Mouse (Mus musculus) testis, adult 2 months (tissue): ENCODE data around the gene Cideb. TPM values are rescaled to one million over a fixed set of nuclear protein-coding genes. Genes with fewer than 3 reads are reported as not detected.

ENCODE experiments used
- H3K27ac ChIP-seq: fragments of 200-500 bp; 2 replicates; pipeline ENCODE4 v1.5.1; 2012; ENCODE audit warnings: low read depth, low read length; ENCODE audit not compliant: control insufficient read depth, insufficient read depth
- H3K27me3 ChIP-seq: fragments of 200-500 bp; 2 replicates; pipeline ENCODE4 v1.6.1; 2012; ENCODE audit warnings: mild to moderate bottlenecking, low read length, moderate library complexity; ENCODE audit not compliant: control insufficient read depth, insufficient read depth
- H3K36me3 ChIP-seq: fragments of 200-500 bp; 2 replicates; pipeline ENCODE4 v1.6.1; 2012; ENCODE audit warnings: mild to moderate bottlenecking, low read length; ENCODE audit not compliant: control insufficient read depth, insufficient read depth
- H3K4me1 ChIP-seq: fragments of 200-500 bp; 2 replicates; pipeline ENCODE4 v1.6.1; 2012; ENCODE audit warnings: low read length; ENCODE audit not compliant: control insufficient read depth, insufficient read depth
- H3K4me3 ChIP-seq: fragments of 200-500 bp; 2 replicates; pipeline ENCODE4 v1.5.1; 2012; ENCODE audit warnings: low read depth, mild to moderate bottlenecking, low read length, moderate library complexity, mixed read lengths; ENCODE audit not compliant: control insufficient read depth
- CTCF ChIP-seq: fragments of 200-500 bp; IDR thresholded peaks from 2 replicates; pipeline ENCODE4 v1.5.1; 2012; ENCODE audit warnings: low read depth, mild to moderate bottlenecking, inconsistent platforms, low read length, moderate library complexity; ENCODE audit not compliant: control insufficient read depth, insufficient read depth, insufficient replicate concordance
- POLR2A ChIP-seq: fragments of 200-500 bp; IDR thresholded peaks from 2 replicates; pipeline ENCODE4 v1.6.1; 2012; ENCODE audit warnings: low read depth, mild to moderate bottlenecking, inconsistent platforms, low read length, moderate library complexity; ENCODE audit not compliant: control insufficient read depth
- polyA plus RNA-seq: library from polyadenylated mRNA; depleted of rRNA; stranded (reverse); fragments of >200 nt; gene quantifications from 2 replicates; pipeline ENCODE4 v1.2.3, GENCODE M21; 2012; rRNA removed

The Cideb gene
- polyA plus RNA-seq, result 0.13 TPM in 1 of 2 replicates, not detected in the other

- H3K27me3 ChIP-seq, result no peaks in the 10 kb centered on the region
- TF ChIP-seq POLR2A (no peak), CTCF (0 out of 2 replicates have a peak, but pooled peaks have one; percentile 3)
- no peak within 1 kb of the TSS for H3K27ac ChIP-seq
- no peak within 1 kb of the TSS for H3K4me3 ChIP-seq
- H3K4me1 ChIP-seq, result peaks cover 2% of the 10 kb centered on the region
- no peaks in the 10 kb centered on the region; the same call in none of the 2 replicates for H3K36me3 ChIP-seq
Measured at GRCm38 (mm10) chr14:55758363-55758784, at the start of gene Cideb. Cideb (minus strand) TSS chr14:55758458.

GRCm38 (mm10) chr14:55795380-55796163, 37.3 kb upstream of the Cideb start:
- no peak overlapping the region for H3K27ac ChIP-seq
- H3K27me3 ChIP-seq, result no peaks in the 10 kb centered on the region
- TF ChIP-seq POLR2A (no peak), CTCF (no peak)
- H3K4me1 ChIP-seq, result no peaks in the 10 kb centered on the region; the same call in 1 of the 2 replicates
- H3K36me3 ChIP-seq, result no peaks in the 10 kb centered on the region
- H3K4me3 ChIP-seq, result no peak overlapping the region

- H3K27me3 ChIP-seq, result no peaks in the 10 kb centered on the region
- H3K36me3 ChIP-seq, result no peaks in the 10 kb centered on the region
- no peak for TF ChIP-seq CTCF
- TF ChIP-seq POLR2A, result no peak
- no peak overlapping the region for H3K27ac ChIP-seq
- H3K4me1 ChIP-seq, result no peaks in the 10 kb centered on the region; the same call in 1 of the 2 replicates
- no peak overlapping the region for H3K4me3 ChIP-seq
Measured at GRCm38 (mm10) chr14:55793946-55794345, 35.7 kb upstream of the Cideb start.

GRCm38 (mm10) chr14:55793461-55793860, 35.2 kb upstream of the Cideb start:
- Histone ChIP-seq H3K4me3 (no peak overlapping the region), H3K27me3 (no peaks in the 10 kb centered on the region), H3K27ac (no peak overlapping the region), H3K4me1 (peaks cover 4% of the 10 kb centered on the region), H3K36me3 (no peaks in the 10 kb centered on the region)
- no peak for TF ChIP-seq POLR2A
- TF ChIP-seq CTCF, result no peak

- Histone ChIP-seq H3K4me3 (peak within 1 kb of the TSS; percentile 75), H3K27ac (no peak within 1 kb of the TSS), H3K4me1 (peaks cover 20% of the 10 kb centered on the region), H3K27me3 (no peaks in the 10 kb centered on the region), H3K36me3 (no peaks in the 10 kb centered on the region)
- TF ChIP-seq CTCF (no peak), POLR2A (no peak)
Measured at GRCm38 (mm10) chr14:55788256-55789050, 30.2 kb upstream of the Cideb start, which contains the start of gene Ripk3. Ripk3 (minus strand) TSS chr14:55788865.

- Histone ChIP-seq H3K4me1 (peaks cover 20% of the 10 kb centered on the region), H3K27ac (no peak overlapping the region), H3K36me3 (no peaks in the 10 kb centered on the region), H3K27me3 (no peaks in the 10 kb centered on the region), H3K4me3 (peak overlapping the region; percentile 75)
- TF ChIP-seq POLR2A, result no peak
- TF ChIP-seq CTCF, result no peak
Measured at GRCm38 (mm10) chr14:55787731-55788130, 29.5 kb upstream of the Cideb start.

- no peaks in the 10 kb centered on the region for H3K36me3 ChIP-seq
- peaks cover 20% of the 10 kb centered on the region for H3K4me1 ChIP-seq
- no peak overlapping the region for H3K4me3 ChIP-seq
- no peak for TF ChIP-seq POLR2A
- no peak for TF ChIP-seq CTCF
- H3K27ac ChIP-seq, result no peak overlapping the region
- no peaks in the 10 kb centered on the region for H3K27me3 ChIP-seq
Measured at GRCm38 (mm10) chr14:55785195-55785594, 26.9 kb upstream of the Cideb start.
